Mouse (Mus musculus) heart, postnatal 0 days (tissue): ENCODE data around the gene Frmd4b. TPM values are rescaled to one million over a fixed set of nuclear protein-coding genes. Genes with fewer than 3 reads are reported as not detected.

ENCODE experiments used
- ATAC-seq: fragments of 200-750 bp; cut with Nextera tagmentation; 2 replicates; pipeline ENCODE4 v1.8.0; 2017; ENCODE audit warnings: low read depth, moderate number of reproducible peaks, moderate library complexity; ENCODE audit not compliant: insufficient read depth
- DNase-seq: peaks from one replicate; pipeline ENCODE4 v3.0.0-alpha.2; 2016; ENCODE audit warnings: low spot score
- H3K27ac ChIP-seq: fragments of 300-500 bp; sonication (generic); 2 replicates; pipeline ENCODE4 v1.5.1; 2014; ENCODE audit warnings: low read depth, mild to moderate bottlenecking
- H3K27me3 ChIP-seq: fragments of 300-500 bp; sonication (generic); 2 replicates; pipeline ENCODE4 v1.6.1; 2014; ENCODE audit warnings: low read length, mixed read lengths; ENCODE audit not compliant: control insufficient read depth, insufficient read depth
- H3K36me3 ChIP-seq: fragments of 300-500 bp; sonication (generic); replicated peaks from 2 replicates; pipeline ENCODE4 v1.6.1; 2014; ENCODE audit warnings: low read length, mixed read lengths; ENCODE audit not compliant: control insufficient read depth, insufficient read depth
- H3K4me1 ChIP-seq: fragments of 300-500 bp; sonication (generic); 2 replicates; pipeline ENCODE4 v1.6.1; 2014; ENCODE audit warnings: antibody characterized with exemption; ENCODE audit not compliant: control insufficient read depth, insufficient read depth
- H3K4me2 ChIP-seq: fragments of 300-500 bp; sonication (generic); 2 replicates; pipeline ENCODE4 v1.6.1; 2014; ENCODE audit warnings: low read depth, mild to moderate bottlenecking, low read length, moderate library complexity
- H3K4me3 ChIP-seq: fragments of 300-500 bp; sonication (generic); 2 replicates; pipeline ENCODE4 v1.5.1; 2014; ENCODE audit warnings: low read depth, low read length
- H3K9ac ChIP-seq: fragments of 300-500 bp; sonication (generic); replicated peaks from 2 replicates; pipeline ENCODE4 v1.6.1; 2014; ENCODE audit warnings: low read depth, low read length, mixed read lengths
- H3K9me3 ChIP-seq: fragments of 300-500 bp; sonication (generic); replicated peaks from 2 replicates; pipeline ENCODE4 v1.6.1; 2016; ENCODE audit warnings: low read length; ENCODE audit not compliant: control insufficient read depth
- CTCF ChIP-seq: IDR thresholded peaks from 2 replicates; pipeline ENCODE4 v1.5.1; 2016; ENCODE audit warnings: antibody characterized with exemption, control low read depth, low read depth
- EP300 ChIP-seq: IDR thresholded peaks from 2 replicates; pipeline ENCODE4 v1.6.1; 2016; ENCODE audit warnings: antibody characterized with exemption, low read depth
- WGBS: fragments of 180-500 bp; shearing (Covaris S2); extraction: QIAGEN DNeasy Blood & Tissue Kit; methylation state at CpG from one replicate; pipeline ENCODE4 v1.1.7; 2014; 5-methylcytosine and 5-hydroxymethylcytosine counted together
- polyA plus RNA-seq: library from polyadenylated mRNA; unstranded; fragments of >200 nt; fragmentation: Nextera tagmentation; extraction: Ambion mirVana; gene quantifications from 2 replicates; pipeline ENCODE4 v1.2.1, GENCODE M21; 2015
- total RNA-seq: library from RNA; depleted of rRNA; stranded (reverse); fragments of >200 nt; gene quantifications from 2 replicates; pipeline ENCODE4 v1.2.3, GENCODE M21; 2014; ENCODE audit warnings: low replicate concordance

Frmd4b gene
- total and polyA plus RNA-seq, 2 experiments from 2014 or later, result 6.2 to 19.0 TPM

GRCm38 (mm10) chr6:97610051-97610450, 7.3 kb downstream of the Frmd4b start:
- H3K27me3 ChIP-seq, result peaks cover 6% of the 10 kb centered on the region
- peaks cover 3% of the 10 kb centered on the region; the same call in 1 of the 2 replicates for H3K4me1 ChIP-seq
- no peaks in the 10 kb centered on the region for H3K36me3 ChIP-seq
- ATAC-seq, result no peak
- no peak overlapping the region for H3K4me3 ChIP-seq
- no peak for TF ChIP-seq EP300
- TF ChIP-seq CTCF, result no peak
- no peak overlapping the region for H3K9ac ChIP-seq
- no peaks in the 10 kb centered on the region for H3K9me3 ChIP-seq
- WGBS, result 81% methylated on average over 2 of the region's 2 CpGs
- no peak for DNase-seq
- no peak overlapping the region for H3K4me2 ChIP-seq
- H3K27ac ChIP-seq, result no peak overlapping the region

GRCm38 (mm10) chr6:97607646-97608045, 9.7 kb downstream of the Frmd4b start:
- no peak overlapping the region for H3K9ac ChIP-seq
- DNase-seq, result no peak
- H3K4me1 ChIP-seq, result peaks cover 3% of the 10 kb centered on the region; the same call in 1 of the 2 replicates
- no peak for TF ChIP-seq CTCF
- TF ChIP-seq EP300, result no peak
- no peaks in the 10 kb centered on the region for H3K27me3 ChIP-seq
- H3K27ac ChIP-seq, result no peak overlapping the region
- WGBS, result 46% methylated on average over 3 of the region's 3 CpGs
- H3K4me3 ChIP-seq, result no peak overlapping the region
- H3K4me2 ChIP-seq, result no peak overlapping the region
- no peaks in the 10 kb centered on the region for H3K36me3 ChIP-seq
- ATAC-seq, result no peak
- no peaks in the 10 kb centered on the region for H3K9me3 ChIP-seq

GRCm38 (mm10) chr6:97595218-97595617, 22.1 kb downstream of the Frmd4b start:
- Histone ChIP-seq H3K36me3 (no peaks in the 10 kb centered on the region), H3K4me2 (no peak overlapping the region), H3K27me3 (no peaks in the 10 kb centered on the region), H3K9ac (no peak overlapping the region), H3K4me3 (no peak overlapping the region), H3K9me3 (no peaks in the 10 kb centered on the region), H3K27ac (no peak overlapping the region), H3K4me1 (no peaks in the 10 kb centered on the region)
- DNase-seq, result no peak
- no peak for ATAC-seq
- WGBS, result 69% methylated on average over 3 of the region's 3 CpGs
- TF ChIP-seq EP300, result no peak
- TF ChIP-seq CTCF, result no peak

- Histone ChIP-seq H3K27me3 (no peaks in the 10 kb centered on the region), H3K4me3 (no peak overlapping the region), H3K4me1 (no peaks in the 10 kb centered on the region), H3K27ac (no peak overlapping the region), H3K9me3 (no peaks in the 10 kb centered on the region), H3K4me2 (no peak overlapping the region), H3K9ac (no peak overlapping the region), H3K36me3 (no peaks in the 10 kb centered on the region)
- TF ChIP-seq EP300 (no peak), CTCF (no peak)
- no peak for ATAC-seq
- no peak for DNase-seq
- WGBS, result 90% methylated on average over 7 of the region's 7 CpGs
Measured at GRCm38 (mm10) chr6:97594589-97594988, 22.8 kb downstream of the Frmd4b start.

DNA sequence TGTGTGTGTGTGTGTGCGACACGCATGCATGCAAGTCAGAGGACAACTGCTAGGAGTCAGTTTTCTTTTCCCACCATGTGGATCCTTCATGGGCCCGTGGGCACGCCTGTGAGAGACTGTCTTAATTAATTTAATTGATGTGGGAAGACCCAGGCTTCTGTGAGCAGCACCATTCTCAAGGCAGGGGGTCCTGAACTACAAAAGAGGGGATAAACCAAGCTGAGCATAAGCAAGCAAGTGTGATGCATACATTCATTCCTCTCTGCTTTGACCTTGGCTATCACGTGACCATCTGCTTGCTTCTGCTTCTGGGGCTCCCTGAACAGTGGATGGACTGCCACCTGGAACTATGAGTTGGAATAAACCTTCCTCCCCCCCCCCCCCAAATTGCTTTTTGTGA, 27.1 kb downstream of the Frmd4b start:
- 77% methylated on average over 5 of the region's 5 CpGs for WGBS
- no peak for TF ChIP-seq EP300
- no peak for TF ChIP-seq CTCF
- DNase-seq (no peak), ATAC-seq (no peak)
- Histone ChIP-seq H3K4me2 (no peak overlapping the region), H3K4me3 (no peak overlapping the region), H3K9ac (no peak overlapping the region), H3K4me1 (no peaks in the 10 kb centered on the region), H3K27me3 (no peaks in the 10 kb centered on the region), H3K27ac (no peak overlapping the region), H3K9me3 (no peaks in the 10 kb centered on the region), H3K36me3 (no peaks in the 10 kb centered on the region)

DNA sequence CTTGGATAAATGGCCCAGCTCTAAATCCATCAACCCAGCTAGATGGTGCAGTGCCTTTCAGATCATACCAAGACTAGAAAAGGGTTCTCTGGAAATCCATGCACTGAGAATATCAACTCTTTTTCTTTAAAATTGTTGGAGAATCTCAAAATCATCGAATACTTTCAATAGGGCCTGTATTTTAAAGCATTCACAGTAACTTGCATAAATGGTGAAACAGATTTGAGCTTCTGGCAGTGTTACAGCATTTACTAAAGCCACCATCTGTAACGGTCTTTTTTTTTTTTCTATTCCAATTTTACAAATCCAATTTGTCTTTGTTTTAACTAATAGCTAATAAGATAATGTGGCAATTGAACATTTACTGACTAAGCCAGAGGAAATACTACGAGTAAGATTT, 27.8 kb downstream of the Frmd4b start:
- no peak for ATAC-seq

More for the DNA sequence above, 27.8 kb downstream of the Frmd4b start:
- Histone ChIP-seq H3K27me3 (no peaks in the 10 kb centered on the region), H3K4me2 (no peak overlapping the region), H3K9ac (no peak overlapping the region), H3K4me1 (no peaks in the 10 kb centered on the region), H3K4me3 (no peak overlapping the region), H3K27ac (no peak overlapping the region), H3K36me3 (no peaks in the 10 kb centered on the region), H3K9me3 (no peaks in the 10 kb centered on the region)
- 82% methylated on average over 3 of the region's 3 CpGs for WGBS
- no peak for TF ChIP-seq CTCF
- TF ChIP-seq EP300, result no peak
- DNase-seq, result no peak
